In the genomic region with DNA sequence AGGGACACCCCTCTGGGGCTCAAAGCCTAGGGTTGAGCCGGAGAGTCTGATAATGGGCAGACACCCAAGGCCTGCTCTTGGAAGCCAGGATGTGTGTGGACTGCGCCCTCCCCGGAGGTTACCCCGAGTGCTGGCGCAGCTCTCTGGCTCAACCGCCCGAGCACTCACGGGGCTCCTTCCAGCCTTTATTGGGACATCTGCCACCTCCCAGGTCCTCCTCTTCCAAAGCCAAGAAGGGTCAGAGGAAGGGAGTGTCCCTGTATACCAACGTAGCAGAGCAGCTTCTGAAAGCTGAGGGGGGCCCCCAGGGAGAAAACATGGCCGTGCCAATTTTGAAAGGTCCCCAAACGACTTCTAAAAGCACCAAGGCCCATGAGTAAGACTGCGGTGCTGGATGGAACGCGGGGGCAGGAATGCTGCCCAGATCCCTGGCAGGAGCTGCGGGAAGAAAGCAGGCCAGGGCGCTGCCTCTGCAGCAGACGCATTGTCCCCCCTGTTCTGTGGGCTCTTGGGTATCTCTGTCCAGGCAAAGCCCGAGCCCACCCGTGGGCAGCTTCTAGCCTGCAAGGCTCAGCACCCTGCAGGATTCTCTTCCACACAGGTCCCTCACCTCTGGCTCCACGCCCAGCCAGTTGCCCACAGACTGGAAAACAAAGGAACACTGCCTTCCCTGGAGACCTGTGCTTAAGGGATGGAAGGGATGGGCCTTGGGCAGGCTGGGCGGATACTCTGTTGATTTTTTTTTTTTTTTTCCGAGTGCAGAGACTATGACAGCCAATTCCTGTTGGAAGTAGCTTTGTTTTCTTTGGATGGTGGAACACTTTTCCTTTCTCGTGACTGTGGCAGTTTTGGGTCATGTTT, we compare ENCODE assay signal across 8 mouse cellular contexts. TPM values are rescaled to one million over a fixed set of nuclear protein-coding genes. Genes with fewer than 3 reads are reported as not detected.
DNase-seq lines count a peak whose midpoint lies in the region; ATAC-seq and TF ChIP-seq lines count a peak whose summit lies in the region.

No protein-coding gene starts in this region.

- no peak for TF ChIP-seq POLR2A in cortical plate, adult 2 months (IDR thresholded peaks at IDR 0.05; ENCODE audit: extremely low read depth, insufficient read depth, low read length)
- peak; percentile 37; the same call in 1 of the 2 replicates for TF ChIP-seq POLR2A in heart, adult 2 months (IDR thresholded peaks at IDR 0.05; ENCODE audit: insufficient read depth, low read depth, low read length)

- ATAC-seq in forebrain, embryonic 13.5 days: no peak
- no peak for ATAC-seq in forebrain, embryonic 11.5 days (replicated peaks; ENCODE audit: low FRiP score)
- ATAC-seq in lung, embryonic 15.5 days (ENCODE audit: borderline replicate concordance, extremely low read depth, low FRiP score, low TSS enrichment): peak; percentile 56; the same call in 1 of the 2 replicates
- ATAC-seq in stomach, embryonic 15.5 days (ENCODE audit: insufficient read depth, low FRiP score, low read depth): 0 out of 2 replicates have a peak, but pooled peaks have one; percentile 27

- H3K4me2 ChIP-seq in forebrain, embryonic 13.5 days: no peak overlapping the region
- H3K4me2 ChIP-seq in forebrain, embryonic 11.5 days (ENCODE audit: low read depth, low read length, severe bottlenecking): no peak overlapping the region
- H3K4me2 ChIP-seq in lung, embryonic 15.5 days: no peak overlapping the region
- H3K4me2 ChIP-seq in stomach, embryonic 15.5 days: no peak overlapping the region

- TF ChIP-seq CTCF in cortical plate, adult 2 months (IDR thresholded peaks at IDR 0.05; ENCODE audit: extremely low read depth, insufficient read depth, low read length): no peak
- peak; percentile 31; the same call in 1 of the 2 replicates for TF ChIP-seq CTCF in heart, adult 2 months (IDR thresholded peaks at IDR 0.05)

- no peak for DNase-seq in forebrain, embryonic 11.5 days (ENCODE audit: low spot score)
- DNase-seq in heart, adult 2 months: peak; percentile 86 to 90
- DNase-seq in kidney, postnatal 10 days: peak; percentile 90
- DNase-seq in c-Kit-positive CD71-positive TER-119-positive erythroid progenitor cells, embryonic 14.5 days (ENCODE audit: low spot score): no peak

- peak; percentile 87 for TF ChIP-seq EP300 in heart, adult 2 months (IDR thresholded peaks at IDR 0.05; ENCODE audit: insufficient read depth, low read depth, low read length)

- H3K9me3 ChIP-seq in forebrain, embryonic 13.5 days (replicated peaks): no peaks in the 10 kb centered on the region
- H3K9me3 ChIP-seq in forebrain, embryonic 11.5 days (ENCODE audit: control insufficient read depth, low read length): no peaks in the 10 kb centered on the region
- no peaks in the 10 kb centered on the region for H3K9me3 ChIP-seq in lung, embryonic 15.5 days
- no peaks in the 10 kb centered on the region for H3K9me3 ChIP-seq in stomach, embryonic 15.5 days

- H3K27me3 ChIP-seq in forebrain, embryonic 13.5 days: no peaks in the 10 kb centered on the region
- no peaks in the 10 kb centered on the region for H3K27me3 ChIP-seq in forebrain, embryonic 11.5 days (ENCODE audit: control insufficient read depth, insufficient read depth, low read length)
- no peaks in the 10 kb centered on the region for H3K27me3 ChIP-seq in heart, adult 2 months (ENCODE audit: control insufficient read depth, insufficient read depth, low read length)
- H3K27me3 ChIP-seq in lung, embryonic 15.5 days: no peaks in the 10 kb centered on the region
- no peaks in the 10 kb centered on the region for H3K27me3 ChIP-seq in stomach, embryonic 15.5 days (replicated peaks)

- intact Hi-C loops in heart, adult 2 months (cut with DNase I): loop anchor here (2.0 to 5.0 kb wide), 4 partner anchors 51 to 87 kb away; partner anchors contain the start of genes Cyb5b and Nfat5

- no peak overlapping the region for H3K9ac ChIP-seq in forebrain, embryonic 13.5 days
- no peak overlapping the region for H3K9ac ChIP-seq in forebrain, embryonic 11.5 days (ENCODE audit: low read length)
- peak overlapping the region; percentile 38; the same call in 1 of the 2 replicates for H3K9ac ChIP-seq in heart, adult 2 months (ENCODE audit: low read depth, low read length)
- H3K9ac ChIP-seq in lung, embryonic 15.5 days: no peak overlapping the region
- H3K9ac ChIP-seq in stomach, embryonic 15.5 days: no peak overlapping the region

- no peak overlapping the region for H3K4me3 ChIP-seq in forebrain, embryonic 13.5 days
- no peak overlapping the region for H3K4me3 ChIP-seq in forebrain, embryonic 11.5 days (ENCODE audit: low read depth, low read length)
- no peak overlapping the region for H3K4me3 ChIP-seq in cortical plate, adult 2 months (ENCODE audit: insufficient read depth, low read length)
- H3K4me3 ChIP-seq in heart, adult 2 months: peak overlapping the region; percentile 45
- H3K4me3 ChIP-seq in lung, embryonic 15.5 days: no peak overlapping the region
- no peak overlapping the region for H3K4me3 ChIP-seq in stomach, embryonic 15.5 days (replicated peaks)

- no peaks in the 10 kb centered on the region for H3K36me3 ChIP-seq in forebrain, embryonic 13.5 days (ENCODE audit: poor library complexity, severe bottlenecking)
- no peaks in the 10 kb centered on the region for H3K36me3 ChIP-seq in forebrain, embryonic 11.5 days (ENCODE audit: control insufficient read depth, insufficient read depth, low read length)
- peaks cover 4% of the 10 kb centered on the region for H3K36me3 ChIP-seq in heart, adult 2 months (ENCODE audit: control insufficient read depth, insufficient read depth, low read length)
- no peaks in the 10 kb centered on the region for H3K36me3 ChIP-seq in lung, embryonic 15.5 days
- no peaks in the 10 kb centered on the region for H3K36me3 ChIP-seq in stomach, embryonic 15.5 days

- H3K4me1 ChIP-seq in forebrain, embryonic 13.5 days: no peaks in the 10 kb centered on the region
- H3K4me1 ChIP-seq in forebrain, embryonic 11.5 days (replicated peaks; ENCODE audit: control insufficient read depth, insufficient read depth, low read length): no peaks in the 10 kb centered on the region
- peaks cover 4% of the 10 kb centered on the region; the same call in 1 of the 2 replicates for H3K4me1 ChIP-seq in cortical plate, adult 2 months (ENCODE audit: control insufficient read depth, insufficient read depth, low read length)
- H3K4me1 ChIP-seq in heart, adult 2 months (ENCODE audit: control insufficient read depth, insufficient read depth, low read length): peaks cover 16% of the 10 kb centered on the region
- peaks cover 12% of the 10 kb centered on the region for H3K4me1 ChIP-seq in lung, embryonic 15.5 days
- peaks cover 8% of the 10 kb centered on the region; the same call in 1 of the 2 replicates for H3K4me1 ChIP-seq in stomach, embryonic 15.5 days

- WGBS in forebrain, embryonic 13.5 days: 74% methylated on average over 23 of the region's 23 CpGs
- WGBS in forebrain, embryonic 11.5 days: 83% methylated on average over 23 of the region's 23 CpGs
- WGBS in heart, adult 2 months: 5% methylated on average over 23 of the region's 23 CpGs
- WGBS in lung, embryonic 15.5 days: 67% methylated on average over 23 of the region's 23 CpGs
- WGBS in stomach, embryonic 15.5 days: 67% methylated on average over 23 of the region's 23 CpGs

- H3K27ac ChIP-seq in forebrain, embryonic 13.5 days: 0 out of 2 replicates have a peak overlapping the region, but pooled peaks have one; percentile 26
- H3K27ac ChIP-seq in forebrain, embryonic 11.5 days (ENCODE audit: low read depth, low read length): no peak overlapping the region
- peak overlapping the region; percentile 88 for H3K27ac ChIP-seq in cortical plate, adult 2 months (ENCODE audit: insufficient read depth, low read length)
- peak overlapping the region; percentile 88 for H3K27ac ChIP-seq in heart, adult 2 months
- H3K27ac ChIP-seq in lung, embryonic 15.5 days: peak overlapping the region; percentile 42; the same call in 1 of the 2 replicates
- peak overlapping the region; percentile 21; the same call in 1 of the 2 replicates for H3K27ac ChIP-seq in stomach, embryonic 15.5 days

- no peaks in the 10 kb centered on the region for H3K79me2 ChIP-seq in heart, adult 2 months (replicated peaks; ENCODE audit: control insufficient read depth, insufficient read depth, low read length)

RNA-seq across cellular contexts. Expression of gene Cyb5b, which starts 55.5 kb away (rescaled TPM):
- polyA plus RNA-seq in forebrain, embryonic 13.5 days (2015; fragmentation: Nextera tagmentation; extraction: Ambion mirVana): 102 and 115 TPM in 2 replicates
- 168 and 173 TPM in 2 replicates for polyA plus RNA-seq in forebrain, embryonic 11.5 days (2014; fragmentation: Nextera tagmentation; extraction: Ambion mirVana)
- polyA plus RNA-seq in cortical plate, adult 2 months (2012; rRNA removed): 104 and 106 TPM in 2 replicates
- total RNA-seq in heart, adult 2 months (2021): 10 to 100 TPM; 38.8 to 41.1 TPM
- polyA plus RNA-seq in heart, adult 2 months (2012; rRNA removed): 33.2 and 50.8 TPM in 2 replicates
- 87.3 and 88.3 TPM in 2 replicates for polyA plus RNA-seq in lung, embryonic 15.5 days (2015; fragmentation: Nextera tagmentation; extraction: Ambion mirVana)
- 92.0 and 108 TPM in 2 replicates for polyA plus RNA-seq in stomach, embryonic 15.5 days (2015; fragmentation: Nextera tagmentation; extraction: Ambion mirVana)

Comparison
In these comparisons a context has a peak if more than half of its experiments do, and no peak if none do; other contexts are left out.
1. ATAC-seq: peak in lung, embryonic 15.5 days (single experiment) and stomach, embryonic 15.5 days (single experiment); none in forebrain, embryonic 13.5 days (single experiment) and forebrain, embryonic 11.5 days (single experiment).
2. DNase-seq: peak in heart, adult 2 months (2 of 2) and kidney, postnatal 10 days (single experiment); none in forebrain, embryonic 11.5 days (single experiment) and c-Kit-positive CD71-positive TER-119-positive erythroid progenitor cells, embryonic 14.5 days (single experiment).